Mouse (Mus musculus): Measurements from ENCODE around the gene Nup43.

Gene Nup43

DNA sequence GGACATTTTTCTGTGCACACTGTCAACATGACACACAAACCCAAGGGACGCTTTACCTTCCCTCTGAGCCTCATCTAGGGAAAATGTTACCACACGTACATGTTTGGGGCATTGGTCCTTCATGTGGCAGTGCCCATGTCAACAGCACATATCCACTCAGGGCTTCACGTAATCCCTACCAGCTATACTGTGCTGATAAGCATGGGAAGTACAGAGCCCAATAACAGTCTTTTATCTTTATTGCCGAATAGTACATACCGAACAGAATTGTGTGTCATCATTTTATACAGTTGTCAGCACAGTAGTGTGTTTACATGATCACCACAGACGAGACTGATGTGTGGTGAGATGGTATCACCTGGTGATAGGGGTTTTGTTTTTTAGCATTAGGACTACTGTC is 19.6 kb downstream of the Nup43 start:
- no peak for DNase-seq (ENCODE audit: low spot score)

GRCm38 (mm10) chr10:7695286-7695685 is 28.0 kb downstream of the Nup43 start:
- DNase-seq (ENCODE audit: low spot score): no peak

GRCm38 (mm10) chr10:7700120-7700519 is 32.8 kb downstream of the Nup43 start:
- DNase-seq (ENCODE audit: low spot score): no peak

GRCm38 (mm10) chr10:7702586-7702985 is 35.3 kb downstream of the Nup43 start:
- no peak for DNase-seq (ENCODE audit: low spot score)

GRCm38 (mm10) chr10:7710121-7710520 is 42.8 kb downstream of the Nup43 start:
- no peak for DNase-seq (ENCODE audit: low spot score)

DNA sequence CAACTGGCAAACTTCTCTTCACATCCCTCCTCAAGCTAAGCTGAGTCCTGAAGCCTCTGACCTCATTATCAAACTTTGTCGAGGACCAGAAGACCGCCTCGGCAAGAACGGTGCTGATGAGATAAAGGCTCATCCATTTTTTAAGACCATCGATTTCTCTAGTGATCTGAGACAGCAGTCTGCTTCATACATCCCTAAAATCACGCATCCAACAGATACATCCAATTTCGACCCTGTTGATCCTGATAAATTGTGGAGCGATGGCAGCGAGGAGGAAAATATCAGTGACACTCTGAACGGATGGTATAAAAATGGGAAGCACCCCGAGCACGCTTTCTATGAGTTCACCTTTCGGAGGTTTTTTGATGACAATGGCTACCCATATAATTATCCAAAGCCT is 45.2 kb downstream of the Nup43 start:
- no peak for DNase-seq (ENCODE audit: low spot score)

DNA sequence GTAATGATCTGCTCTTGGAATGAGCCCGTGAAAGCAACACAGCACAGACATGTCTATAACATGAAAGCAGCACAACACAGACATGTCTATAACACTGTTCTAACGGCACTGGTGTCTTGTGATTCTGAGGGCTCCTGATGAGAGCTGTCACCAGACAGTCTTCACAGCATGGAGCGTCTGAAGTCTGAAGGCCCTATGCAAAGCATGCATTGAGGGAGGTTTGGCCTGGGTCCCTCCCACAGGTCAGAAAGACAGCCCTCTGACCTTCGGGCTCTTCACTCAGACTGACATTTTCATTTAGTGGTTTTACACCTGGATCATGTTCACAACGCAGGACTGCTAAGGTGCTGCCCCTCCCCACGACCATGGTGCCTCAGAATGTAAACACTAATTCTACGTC is 47.8 kb downstream of the Nup43 start:
- no peak for DNase-seq (ENCODE audit: low spot score)

DNA sequence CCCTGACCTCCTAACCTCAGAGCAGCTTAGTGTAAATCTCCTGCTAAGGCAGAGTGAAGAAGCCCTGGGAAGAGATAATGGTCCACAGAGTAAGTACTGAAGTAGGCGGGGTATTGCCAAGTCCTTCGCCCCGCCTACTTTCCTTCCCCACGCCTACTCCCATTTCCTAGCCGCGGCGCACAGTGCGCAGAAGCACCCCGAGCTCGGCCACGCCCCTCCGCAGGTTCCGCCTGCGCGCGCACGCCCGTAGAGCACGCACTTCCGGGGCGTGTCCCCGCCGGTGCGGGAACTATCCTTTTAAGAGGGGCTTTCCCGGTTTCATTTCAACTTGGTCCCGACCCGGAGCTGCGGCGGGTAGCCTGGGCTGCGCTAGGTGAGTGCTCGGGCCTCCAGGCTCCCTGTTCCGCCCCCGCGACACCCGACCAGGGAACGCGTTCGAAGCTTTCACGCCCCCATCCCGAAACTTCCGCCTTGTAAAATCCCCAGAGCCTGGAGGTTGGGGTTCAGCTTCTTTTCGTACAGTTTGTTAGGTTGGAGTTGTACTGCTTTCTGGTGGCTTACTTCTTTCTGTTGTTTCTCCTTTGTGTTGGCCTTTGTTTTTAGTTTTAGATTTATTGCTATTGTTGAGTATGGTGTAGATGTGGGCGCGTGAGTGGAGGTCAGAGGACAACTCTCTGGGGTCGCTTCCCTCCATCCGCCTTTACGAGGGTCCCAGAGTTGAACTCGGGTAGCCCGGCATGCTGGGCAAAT is 58.6 kb downstream of the Nup43 start, which contains the start of gene Katna1:
Katna1 (plus strand) TSS at position 250 of the 750 bp plus-strand sequence.
- peak; percentile 97 for DNase-seq (ENCODE audit: low spot score)

DNA sequence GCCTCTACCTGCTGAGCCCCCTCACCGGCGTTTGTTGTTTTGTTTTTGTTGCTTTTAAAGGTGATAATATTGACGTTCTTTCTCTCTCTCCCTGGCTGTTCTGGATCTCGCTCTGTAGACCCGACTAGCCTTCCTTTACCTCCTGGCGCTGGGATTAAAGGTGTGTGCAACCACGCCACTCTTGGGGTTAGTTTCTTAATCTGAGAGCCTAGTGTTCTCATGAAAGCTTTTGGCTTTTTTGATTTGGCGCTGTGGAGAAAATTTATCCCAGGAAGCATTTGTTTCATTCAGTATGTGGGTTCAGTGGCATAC is 59.2 kb downstream of the Nup43 start:
- no peak for DNase-seq (ENCODE audit: low spot score)

- DNase-seq (ENCODE audit: low spot score): no peak
Measured at GRCm38 (mm10) chr10:7727011-7727410, 59.7 kb downstream of the Nup43 start.
